Comparison of ENCODE assay signal across 17 mouse cellular contexts in genomic region chr3:78948700-78949099, GRCm38 (mm10).
A peak's percentile ranks its signal among the peaks of the same experiment; 100 is the strongest.
DNase-seq lines count a peak whose midpoint lies in the region; ATAC-seq lines count a peak whose summit lies in the region.
"Had no signal": no experiment of that assay in that cellular context is flagged by ENCODE, and none has a peak within 500 bp of the region (broad histone marks: within the 10 kb centered on the region; RNA-seq: fewer than 3 reads in every experiment).

No protein-coding gene starts in this region.

- peak; percentile 49; the same call in 1 of the 2 replicates for ATAC-seq in hindbrain, embryonic 13.5 days (ENCODE audit: low FRiP score)
- ATAC-seq in hindbrain, embryonic 11.5 days (ENCODE audit: low FRiP score) = no peak
- peak; percentile 41; the same call in 1 of the 2 replicates for ATAC-seq in neural tube, embryonic 14.5 days (ENCODE audit: low read depth)
- ATAC-seq in neural tube, embryonic 15.5 days (ENCODE audit: low FRiP score) = no peak
- ATAC-seq in midbrain, embryonic 14.5 days (ENCODE audit: low FRiP score, low TSS enrichment) = 0 out of 2 replicates have a peak, but pooled peaks have one; percentile 34
- ATAC-seq: intestine, embryonic 16.5 days; lung, postnatal 0 days had no signal

- H3K27me3 ChIP-seq in hindbrain, embryonic 13.5 days = no peaks in the 10 kb centered on the region
- no peaks in the 10 kb centered on the region for H3K27me3 ChIP-seq in hindbrain, embryonic 11.5 days (ENCODE audit: control insufficient read depth, insufficient read depth, low read length)
- H3K27me3 ChIP-seq in neural tube, embryonic 14.5 days (ENCODE audit: control insufficient read depth, insufficient read depth, low read length) = no peaks in the 10 kb centered on the region
- H3K27me3 ChIP-seq in neural tube, embryonic 15.5 days (replicated peaks) = no peaks in the 10 kb centered on the region
- H3K27me3 ChIP-seq in midbrain, embryonic 14.5 days (ENCODE audit: control insufficient read depth, insufficient read depth, low read length) = no peaks in the 10 kb centered on the region
- H3K27me3 ChIP-seq: limb, embryonic 15.5 days; liver, embryonic 13.5 days; megakaryocyte, embryonic 14.5 days had no signal

- no peak overlapping the region for H3K4me3 ChIP-seq in hindbrain, embryonic 13.5 days
- no peak overlapping the region for H3K4me3 ChIP-seq in hindbrain, embryonic 11.5 days (ENCODE audit: low read depth, low read length)
- no peak overlapping the region for H3K4me3 ChIP-seq in neural tube, embryonic 14.5 days (ENCODE audit: low read depth, low read length)
- no peak overlapping the region for H3K4me3 ChIP-seq in neural tube, embryonic 15.5 days (replicated peaks)
- H3K4me3 ChIP-seq in midbrain, embryonic 14.5 days (replicated peaks; ENCODE audit: low read depth, low read length) = no peak overlapping the region
- H3K4me3 ChIP-seq: gastrocnemius, adult 2 months; limb, embryonic 10.5 days; limb, embryonic 15.5 days; liver, embryonic 13.5 days; megakaryocyte, embryonic 14.5 days had no signal

- H3K4me1 ChIP-seq in hindbrain, embryonic 13.5 days (replicated peaks) = no peaks in the 10 kb centered on the region
- H3K4me1 ChIP-seq in hindbrain, embryonic 11.5 days (replicated peaks; ENCODE audit: control insufficient read depth, insufficient read depth, low read length) = no peaks in the 10 kb centered on the region
- H3K4me1 ChIP-seq in neural tube, embryonic 14.5 days (ENCODE audit: control insufficient read depth, insufficient read depth, low read length) = no peaks in the 10 kb centered on the region
- H3K4me1 ChIP-seq in neural tube, embryonic 15.5 days = no peaks in the 10 kb centered on the region
- H3K4me1 ChIP-seq in midbrain, embryonic 14.5 days (ENCODE audit: control insufficient read depth, insufficient read depth, low read length) = no peaks in the 10 kb centered on the region
- H3K4me1 ChIP-seq: limb, embryonic 10.5 days; limb, embryonic 15.5 days; liver, embryonic 13.5 days; megakaryocyte, embryonic 14.5 days had no signal

- no peaks in the 10 kb centered on the region for H3K9me3 ChIP-seq in hindbrain, embryonic 13.5 days
- H3K9me3 ChIP-seq in hindbrain, embryonic 11.5 days (ENCODE audit: control insufficient read depth, low read length) = no peaks in the 10 kb centered on the region
- no peaks in the 10 kb centered on the region for H3K9me3 ChIP-seq in neural tube, embryonic 14.5 days (ENCODE audit: control insufficient read depth, low read length)
- no peaks in the 10 kb centered on the region for H3K9me3 ChIP-seq in neural tube, embryonic 15.5 days (replicated peaks)
- H3K9me3 ChIP-seq in midbrain, embryonic 14.5 days (ENCODE audit: control insufficient read depth, low read length) = no peaks in the 10 kb centered on the region
- H3K9me3 ChIP-seq: limb, embryonic 10.5 days; limb, embryonic 15.5 days; liver, embryonic 13.5 days; megakaryocyte, embryonic 14.5 days had no signal

- no peak for DNase-seq in hindbrain, embryonic 11.5 days (ENCODE audit: low spot score)
- DNase-seq in midbrain, embryonic 14.5 days = no peak
- DNase-seq in layer of hippocampus, adult 9-11 months = no peak
- DNase-seq: adrenal gland, adult 8-10 months had no signal

- 89% methylated on average over 9 of the region's 9 CpGs for WGBS in hindbrain, embryonic 13.5 days
- 92% methylated on average over 9 of the region's 9 CpGs for WGBS in hindbrain, embryonic 11.5 days
- 89% methylated on average over 9 of the region's 9 CpGs for WGBS in neural tube, embryonic 14.5 days
- WGBS in neural tube, embryonic 15.5 days = 88% methylated on average over 9 of the region's 9 CpGs
- WGBS in midbrain, embryonic 14.5 days = 88% methylated on average over 9 of the region's 9 CpGs

- no peak overlapping the region for H3K27ac ChIP-seq in hindbrain, embryonic 13.5 days
- H3K27ac ChIP-seq in hindbrain, embryonic 11.5 days (ENCODE audit: low read depth, low read length) = no peak overlapping the region
- no peak overlapping the region for H3K27ac ChIP-seq in neural tube, embryonic 14.5 days (ENCODE audit: low read depth, low read length)
- H3K27ac ChIP-seq in neural tube, embryonic 15.5 days (replicated peaks) = no peak overlapping the region
- H3K27ac ChIP-seq in midbrain, embryonic 14.5 days (replicated peaks; ENCODE audit: low read depth, low read length) = no peak overlapping the region
- H3K27ac ChIP-seq: gastrocnemius, adult 2 months; kidney, postnatal 0 days; limb, embryonic 10.5 days; limb, embryonic 15.5 days; liver, embryonic 13.5 days; stomach, postnatal 0 days had no signal

- H3K36me3 ChIP-seq in hindbrain, embryonic 13.5 days = no peaks in the 10 kb centered on the region
- H3K36me3 ChIP-seq in hindbrain, embryonic 11.5 days (ENCODE audit: control insufficient read depth, insufficient read depth, low read length) = no peaks in the 10 kb centered on the region
- H3K36me3 ChIP-seq in neural tube, embryonic 14.5 days (ENCODE audit: control insufficient read depth, insufficient read depth, low read length) = no peaks in the 10 kb centered on the region
- H3K36me3 ChIP-seq in neural tube, embryonic 15.5 days = no peaks in the 10 kb centered on the region
- no peaks in the 10 kb centered on the region for H3K36me3 ChIP-seq in midbrain, embryonic 14.5 days (ENCODE audit: control insufficient read depth, insufficient read depth, low read length)
- H3K36me3 ChIP-seq: limb, embryonic 10.5 days; limb, embryonic 15.5 days; liver, embryonic 13.5 days had no signal

- no peak overlapping the region for H3K4me2 ChIP-seq in hindbrain, embryonic 13.5 days
- H3K4me2 ChIP-seq in hindbrain, embryonic 11.5 days (replicated peaks; ENCODE audit: low read depth, low read length) = no peak overlapping the region
- no peak overlapping the region for H3K4me2 ChIP-seq in neural tube, embryonic 14.5 days (ENCODE audit: low read depth, low read length)
- no peak overlapping the region for H3K4me2 ChIP-seq in neural tube, embryonic 15.5 days
- H3K4me2 ChIP-seq in midbrain, embryonic 14.5 days (ENCODE audit: low read length) = no peak overlapping the region
- H3K4me2 ChIP-seq: heart, embryonic 11.5 days; limb, embryonic 15.5 days; liver, embryonic 13.5 days had no signal

- no peak overlapping the region for H3K9ac ChIP-seq in hindbrain, embryonic 13.5 days
- no peak overlapping the region for H3K9ac ChIP-seq in hindbrain, embryonic 11.5 days (ENCODE audit: low read depth, low read length)
- no peak overlapping the region for H3K9ac ChIP-seq in neural tube, embryonic 14.5 days (replicated peaks; ENCODE audit: low read depth, low read length)
- no peak overlapping the region for H3K9ac ChIP-seq in neural tube, embryonic 15.5 days (replicated peaks)
- no peak overlapping the region for H3K9ac ChIP-seq in midbrain, embryonic 14.5 days (replicated peaks; ENCODE audit: low read length)
- H3K9ac ChIP-seq: limb, embryonic 15.5 days; liver, embryonic 13.5 days had no signal

Comparison
In these comparisons a context has a peak if more than half of its experiments do, and no peak if none do; other contexts are left out.
1. ATAC-seq: peak in hindbrain, embryonic 13.5 days (single experiment), neural tube, embryonic 14.5 days (single experiment) and midbrain, embryonic 14.5 days (single experiment); none in hindbrain, embryonic 11.5 days (single experiment) and neural tube, embryonic 15.5 days (single experiment).